Mouse (Mus musculus) liver, adult 2 months (tissue): ENCODE measurements around the gene Slc29a1. TPM values are rescaled to one million over a fixed set of nuclear protein-coding genes. Genes with fewer than 3 reads are reported as not detected.

Experiments used
- DNase-seq: peaks from one replicate; pipeline ENCODE4 v3.0.0-alpha.2; 2011; ENCODE audit warnings: low read depth, low spot score; ENCODE audit errors: extremely low read depth
- H3K27ac ChIP-seq: fragments of 200-500 bp; replicated peaks from 2 replicates; pipeline ENCODE4 v1.5.1; 2012; ENCODE audit warnings: low read depth, mild to moderate bottlenecking, control low read depth, inconsistent platforms, low read length; ENCODE audit not compliant: insufficient read depth
- H3K27me3 ChIP-seq: fragments of 200-500 bp; 2 replicates; pipeline ENCODE4 v1.6.1; 2012; ENCODE audit warnings: mild to moderate bottlenecking, moderate library complexity, low read length, inconsistent platforms; ENCODE audit not compliant: control insufficient read depth, insufficient read depth
- H3K36me3 ChIP-seq: fragments of 200-500 bp; 2 replicates; pipeline ENCODE4 v1.6.1; 2012; ENCODE audit warnings: low read length, inconsistent platforms; ENCODE audit not compliant: control insufficient read depth, insufficient read depth
- H3K4me1 ChIP-seq: fragments of 200-500 bp; 2 replicates; pipeline ENCODE4 v1.6.1; 2011; ENCODE audit warnings: low read length; ENCODE audit not compliant: control insufficient read depth, insufficient read depth
- H3K4me3 ChIP-seq: fragments of 200-500 bp; 2 replicates; pipeline ENCODE4 v1.5.1; 2011; ENCODE audit warnings: low read depth, mild to moderate bottlenecking, control low read depth, low read length, moderate library complexity; ENCODE audit not compliant: insufficient read depth
- H3K79me2 ChIP-seq: fragments of 200-500 bp; 2 replicates; pipeline ENCODE4 v1.6.1; 2012; ENCODE audit warnings: inconsistent platforms, mild to moderate bottlenecking, low read length, moderate library complexity; ENCODE audit not compliant: control insufficient read depth, insufficient read depth
- H3K9ac ChIP-seq: fragments of 200-500 bp; 2 replicates; pipeline ENCODE4 v1.6.1; 2012; ENCODE audit warnings: low read depth, mild to moderate bottlenecking, control low read depth, inconsistent platforms, low read length
- CTCF ChIP-seq: fragments of 200-500 bp; IDR thresholded peaks from 2 replicates; pipeline ENCODE4 v1.5.1; 2011; ENCODE audit warnings: low read depth, low read length, control low read depth
- POLR2A ChIP-seq: fragments of 200-500 bp; IDR thresholded peaks from 2 replicates; pipeline ENCODE4 v1.6.1; 2011; ENCODE audit warnings: low read length, control low read depth; ENCODE audit not compliant: insufficient read depth; ENCODE audit errors: extremely low read depth
- WGBS: fragments of 180-500 bp; shearing (Covaris S2); methylation state at CpG from one replicate; pipeline ENCODE4 v1.1.7; 2018; 5-methylcytosine and 5-hydroxymethylcytosine counted together
- polyA plus RNA-seq: library from polyadenylated mRNA; depleted of rRNA; stranded (reverse); fragments of >200 nt; gene quantifications from 2 replicates; pipeline ENCODE4 v1.2.3, GENCODE M21; 2012; rRNA removed
- total RNA-seq: library from RNA; depleted of rRNA; stranded (reverse); fragments of >200 nt; gene quantifications from 2 replicates; pipeline ENCODE4 v1.2.3, GENCODE M21; 2014; rRNA removed

The Slc29a1 gene
- total RNA-seq = 220 and 240 TPM in 2 replicates
- 618 and 693 TPM in 2 replicates for polyA plus RNA-seq

- TF ChIP-seq POLR2A (peak; percentile 64; the same call in 1 of the 2 replicates), CTCF (no peak)
- Histone ChIP-seq H3K4me3 (peak within 1 kb of the TSS; percentile 78), H3K4me1 (peaks cover 12% of the 10 kb centered on the region), H3K36me3 (no peaks in the 10 kb centered on the region), H3K27me3 (no peaks in the 10 kb centered on the region), H3K27ac (peak within 1 kb of the TSS; percentile 100), H3K79me2 (peaks cover 5% of the 10 kb centered on the region; the same call in 1 of the 2 replicates), H3K9ac (peak within 1 kb of the TSS; percentile 86)
- peak; percentile 89 for DNase-seq
- 16% methylated on average over 32 of the region's 32 CpGs for WGBS
These were observed at the start of gene Slc29a1 for GRCm38 (mm10) chr17:45599446-45600242. Slc29a1 (minus strand) TSS chr17:45599606.

- H3K4me3 ChIP-seq = no peak overlapping the region
- peaks cover 4% of the 10 kb centered on the region; the same call in 1 of the 2 replicates for H3K4me1 ChIP-seq
- H3K79me2 ChIP-seq = no peaks in the 10 kb centered on the region
- DNase-seq = no peak
- TF ChIP-seq POLR2A (no peak), CTCF (no peak)
- no peaks in the 10 kb centered on the region for H3K27me3 ChIP-seq
- H3K36me3 ChIP-seq = no peaks in the 10 kb centered on the region
- no peak overlapping the region for H3K9ac ChIP-seq
- WGBS = 93% methylated on average over 4 of the region's 4 CpGs
- no peak overlapping the region for H3K27ac ChIP-seq
These were observed 44.8 kb upstream of the Slc29a1 start for GRCm38 (mm10) chr17:45644185-45644584.

- TF ChIP-seq CTCF (peak; percentile 69), POLR2A (no peak)
- 28% methylated on average over 12 of the region's 12 CpGs for whole genome bisulfite sequencing
- H3K27me3 ChIP-seq = no peaks in the 10 kb centered on the region
- no peak overlapping the region for H3K4me3 ChIP-seq
- peaks cover 4% of the 10 kb centered on the region; the same call in 1 of the 2 replicates for H3K4me1 ChIP-seq
- no peaks in the 10 kb centered on the region for H3K79me2 ChIP-seq
- H3K9ac ChIP-seq = 0 out of 2 replicates have a peak overlapping the region, but pooled peaks have one; percentile 2
- H3K27ac ChIP-seq = no peak overlapping the region
- peak; percentile 45 for DNase-seq
- H3K36me3 ChIP-seq = no peaks in the 10 kb centered on the region
These were observed 43.3 kb upstream of the Slc29a1 start for GRCm38 (mm10) chr17:45642701-45643100.

GRCm38 (mm10) chr17:45641981-45642380, 42.6 kb upstream of the Slc29a1 start:
- Histone ChIP-seq H3K9ac (no peak overlapping the region), H3K4me1 (peaks cover 4% of the 10 kb centered on the region; the same call in 1 of the 2 replicates), H3K79me2 (no peaks in the 10 kb centered on the region), H3K4me3 (no peak overlapping the region), H3K27me3 (no peaks in the 10 kb centered on the region), H3K27ac (no peak overlapping the region), H3K36me3 (no peaks in the 10 kb centered on the region)
- WGBS = 60% methylated on average over 8 of the region's 8 CpGs
- DNase-seq = peak; percentile 60
- TF ChIP-seq POLR2A = no peak
- TF ChIP-seq CTCF = no peak

- DNase-seq = no peak
- H3K4me1 ChIP-seq = peaks cover 4% of the 10 kb centered on the region; the same call in 1 of the 2 replicates
- no peaks in the 10 kb centered on the region for H3K27me3 ChIP-seq
- no peak overlapping the region for H3K27ac ChIP-seq
- no peak for TF ChIP-seq POLR2A
- TF ChIP-seq CTCF = no peak
- WGBS = 84% methylated on average over 16 of the region's 16 CpGs
- H3K4me3 ChIP-seq = no peak overlapping the region
- no peaks in the 10 kb centered on the region for H3K79me2 ChIP-seq
- H3K9ac ChIP-seq = no peak overlapping the region
- no peaks in the 10 kb centered on the region for H3K36me3 ChIP-seq
These were observed 39.3 kb upstream of the Slc29a1 start for GRCm38 (mm10) chr17:45638596-45639295.

GRCm38 (mm10) chr17:45634033-45634432, 34.6 kb upstream of the Slc29a1 start:
- 88% methylated on average over 5 of the region's 5 CpGs for WGBS

More at GRCm38 (mm10) chr17:45634033-45634432, 34.6 kb upstream of the Slc29a1 start:
- no peak overlapping the region for H3K9ac ChIP-seq
- no peak for TF ChIP-seq CTCF
- no peak for TF ChIP-seq POLR2A
- no peaks in the 10 kb centered on the region for H3K27me3 ChIP-seq
- no peak for DNase-seq
- H3K27ac ChIP-seq = no peak overlapping the region
- H3K36me3 ChIP-seq = no peaks in the 10 kb centered on the region
- H3K4me3 ChIP-seq = no peak overlapping the region
- H3K79me2 ChIP-seq = no peaks in the 10 kb centered on the region
- peaks cover 2% of the 10 kb centered on the region; the same call in 1 of the 2 replicates for H3K4me1 ChIP-seq
